Mouse (Mus musculus) liver, adult (tissue): ENCODE data around the gene Trmt11.

Source experiments
- GATA4 ChIP-seq: IDR thresholded peaks from 2 replicates; pipeline ENCODE4 v1.6.1; 2014; ENCODE audit warnings: mild to moderate bottlenecking, low read length; ENCODE audit not compliant: insufficient replicate concordance

The Trmt11 gene

DNA sequence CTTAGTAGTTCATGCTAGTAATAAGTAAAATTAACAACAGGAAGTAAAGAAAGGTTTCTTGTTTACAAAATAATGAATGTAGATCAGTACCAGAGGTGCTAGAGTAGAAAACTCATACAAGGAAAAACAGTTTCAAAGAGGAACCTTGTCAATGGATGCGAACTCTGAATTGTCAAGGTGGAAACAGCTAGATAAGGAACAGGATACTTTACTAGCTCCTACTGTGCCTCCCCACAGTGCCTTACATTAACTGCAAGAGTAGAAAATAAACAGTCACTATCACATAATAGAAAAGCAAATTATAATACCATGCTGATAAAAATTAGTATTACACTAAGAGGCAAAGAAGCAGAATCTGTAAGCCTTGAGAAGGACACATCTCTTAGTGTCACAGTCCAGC, 14.9 kb downstream of the Trmt11 start:
- TF ChIP-seq GATA4, result no peak

- TF ChIP-seq GATA4, result no peak
Observed at GRCm38 (mm10) chr10:30577670-30578280, 22.8 kb downstream of the Trmt11 start.

DNA sequence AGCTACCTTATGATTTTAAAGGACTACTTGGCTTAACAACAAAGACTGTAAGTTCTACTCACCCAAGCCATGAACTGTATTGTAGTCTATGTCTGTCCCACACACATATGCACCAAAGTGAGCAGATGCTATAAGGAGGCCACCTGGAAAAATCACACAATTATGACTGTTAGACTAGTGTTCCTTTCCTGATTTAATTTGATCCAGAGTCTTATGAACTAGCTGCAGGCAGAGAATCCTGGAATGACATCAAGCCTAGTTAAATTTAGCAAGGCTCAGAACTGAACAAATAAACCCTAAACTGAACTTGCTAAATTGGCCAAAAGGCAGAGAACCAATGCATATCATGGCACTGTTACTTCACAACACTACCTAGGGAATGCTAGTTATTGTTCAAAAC, 34.2 kb downstream of the Trmt11 start:
- no peak for TF ChIP-seq GATA4

DNA sequence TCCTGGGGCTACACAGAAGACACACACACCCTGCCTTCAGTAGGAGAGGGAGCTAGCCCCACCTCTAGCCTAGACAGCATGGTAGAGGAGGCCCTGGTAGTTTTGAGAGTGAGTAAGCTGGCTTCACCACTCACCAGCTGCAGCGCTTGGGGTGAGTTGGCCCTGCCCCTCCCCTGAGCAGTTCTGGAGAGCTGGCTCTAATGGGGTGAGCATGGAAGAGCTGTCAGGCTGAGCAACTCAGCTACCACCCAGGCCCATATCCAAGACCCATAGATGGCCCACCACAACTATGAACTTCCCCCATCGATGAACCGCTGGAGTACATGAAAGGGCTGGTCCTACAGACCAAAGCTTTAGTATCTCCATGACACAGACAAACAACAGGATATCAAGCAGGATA, 35.9 kb downstream of the Trmt11 start:
- TF ChIP-seq GATA4, result no peak

GRCm38 (mm10) chr10:30555686-30556578, 44.6 kb downstream of the Trmt11 start:
- TF ChIP-seq GATA4, result no peak

- no peak for TF ChIP-seq GATA4
Observed at GRCm38 (mm10) chr10:30552377-30552776, 48.2 kb downstream of the Trmt11 start.

GRCm38 (mm10) chr10:30549974-30550373, 50.6 kb downstream of the Trmt11 start:
- TF ChIP-seq GATA4, result no peak

DNA sequence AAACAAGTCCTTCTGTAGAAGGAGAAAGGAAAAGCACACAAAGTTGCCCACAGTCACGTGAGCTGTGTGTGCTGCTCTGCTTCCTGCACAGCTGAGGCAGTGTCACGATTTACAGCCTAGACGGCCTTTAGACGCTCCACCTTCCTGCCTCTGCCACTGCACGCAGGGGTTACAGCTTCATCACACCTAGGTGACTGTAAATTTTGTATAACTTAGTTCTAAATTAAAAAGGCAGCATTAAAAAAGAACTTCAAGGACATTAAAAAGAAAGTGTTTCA, 62.1 kb downstream of the Trmt11 start:
- no peak for TF ChIP-seq GATA4

DNA sequence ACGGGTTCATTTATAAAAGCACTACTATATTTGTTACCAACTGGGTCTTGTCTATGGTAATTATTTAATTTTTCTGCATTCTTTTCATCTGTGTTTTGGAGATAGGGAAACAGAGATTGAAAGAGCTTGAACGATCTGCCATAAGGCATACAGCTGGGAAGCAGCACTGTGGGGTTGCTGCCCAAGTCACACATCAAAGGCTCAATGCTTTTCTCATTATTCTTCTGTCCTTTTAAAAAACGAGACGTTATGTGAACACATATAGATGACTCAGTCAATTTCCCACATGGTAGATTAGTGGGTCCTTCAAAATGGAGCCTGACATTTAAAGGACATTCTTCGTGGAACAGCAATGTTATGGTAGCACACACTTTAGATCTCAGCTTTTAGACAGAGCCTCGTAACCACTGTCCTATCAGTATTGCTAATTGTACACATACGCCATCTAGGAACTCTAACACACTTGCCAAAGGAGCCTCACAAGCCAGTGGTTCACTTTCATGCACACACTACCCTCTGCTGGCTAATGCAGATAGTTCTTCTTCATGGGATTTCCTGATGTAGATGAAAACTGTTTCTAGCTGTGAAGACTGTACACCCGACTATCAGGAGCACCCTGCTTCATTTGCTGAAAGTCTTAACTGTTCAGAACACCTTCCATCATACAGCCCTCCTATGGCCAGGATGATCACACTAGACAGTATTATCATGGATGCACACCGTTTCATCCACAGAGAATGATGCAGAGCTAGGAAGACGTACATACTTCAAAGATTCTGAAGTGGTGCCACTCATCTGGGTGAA, 62.6 kb downstream of the Trmt11 start:
- no peak for TF ChIP-seq GATA4

- no peak for TF ChIP-seq GATA4
Observed at GRCm38 (mm10) chr10:30527122-30527521, 73.4 kb downstream of the Trmt11 start.

- no peak for TF ChIP-seq GATA4
Observed at GRCm38 (mm10) chr10:30521727-30522126, 78.8 kb downstream of the Trmt11 start.

DNA sequence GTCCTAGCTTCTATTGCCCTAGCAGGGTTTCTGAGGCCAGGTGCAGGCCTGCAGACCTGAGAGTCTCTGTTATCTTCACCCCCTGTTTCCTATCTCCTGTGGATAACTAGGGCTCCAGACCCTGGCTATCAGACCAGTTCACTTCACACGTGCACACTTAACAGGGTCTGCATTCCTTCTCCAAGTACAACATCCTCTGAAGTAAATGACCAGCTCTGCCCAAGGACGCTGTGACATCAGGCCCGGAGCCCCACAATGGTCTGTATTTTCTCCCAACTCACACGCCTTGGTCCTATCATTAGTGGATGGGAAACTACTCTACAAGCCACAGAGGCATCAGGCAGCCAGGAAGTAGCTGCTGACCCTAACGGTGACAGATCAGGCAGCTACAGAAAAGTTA, 81.4 kb downstream of the Trmt11 start:
- TF ChIP-seq GATA4, result no peak

DNA sequence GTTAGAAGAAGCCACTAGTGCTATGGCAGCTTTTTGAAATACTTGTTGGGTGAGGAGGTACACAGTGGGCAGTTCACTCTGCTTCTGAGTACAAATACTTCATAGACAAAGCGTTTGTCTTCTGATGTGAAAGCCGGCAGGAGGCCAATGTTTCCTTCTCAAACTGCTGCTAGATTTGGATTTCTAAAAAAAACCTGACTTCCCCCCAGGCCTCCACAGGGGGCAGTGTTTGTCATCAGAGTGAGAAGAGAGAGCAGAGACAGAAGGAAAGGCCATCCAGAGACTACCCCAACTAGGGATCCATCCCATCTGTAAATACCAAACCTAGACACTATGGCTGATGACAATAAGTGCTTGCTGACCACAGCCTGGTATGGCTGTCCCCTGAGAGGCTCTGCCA, 83.3 kb downstream of the Trmt11 start:
- no peak for TF ChIP-seq GATA4

DNA sequence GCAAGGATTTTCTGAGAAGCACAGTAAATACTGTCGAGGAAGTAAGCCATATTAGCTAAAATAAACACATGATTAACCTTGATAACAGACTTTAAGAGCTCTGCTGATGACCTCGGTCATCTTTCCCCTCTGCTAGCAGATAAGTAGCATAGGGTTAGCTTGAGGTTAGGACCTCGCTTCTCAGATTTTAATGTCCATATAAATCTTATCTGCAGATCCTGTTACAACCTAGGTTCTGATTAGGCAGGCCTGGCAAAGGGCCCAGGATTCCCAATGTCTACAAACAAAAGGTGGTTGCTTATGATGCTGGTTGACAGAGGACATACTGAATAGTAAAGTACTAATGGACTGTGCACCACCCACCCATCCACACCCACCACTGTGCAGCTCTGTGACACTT, 83.8 kb downstream of the Trmt11 start:
- TF ChIP-seq GATA4, result no peak

DNA sequence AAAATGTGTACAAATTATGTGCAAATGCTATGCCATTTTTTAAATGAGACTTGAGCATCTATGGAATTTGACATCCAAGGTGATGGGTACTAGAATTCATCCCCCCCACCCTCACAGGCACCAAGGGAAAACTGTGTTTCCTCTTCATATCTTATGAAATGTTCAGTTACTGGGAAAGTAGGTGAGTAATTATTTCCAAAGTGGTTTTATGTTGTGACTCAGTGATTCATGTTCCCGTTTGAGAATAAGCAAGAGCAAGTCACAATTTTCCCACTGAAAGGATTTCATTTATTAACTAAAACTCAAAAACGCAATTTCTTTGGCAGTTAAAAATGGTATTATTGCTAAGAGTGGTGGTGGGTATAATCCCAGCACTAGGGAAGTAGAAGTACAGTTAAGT, 95.8 kb downstream of the Trmt11 start:
- TF ChIP-seq GATA4, result no peak

DNA sequence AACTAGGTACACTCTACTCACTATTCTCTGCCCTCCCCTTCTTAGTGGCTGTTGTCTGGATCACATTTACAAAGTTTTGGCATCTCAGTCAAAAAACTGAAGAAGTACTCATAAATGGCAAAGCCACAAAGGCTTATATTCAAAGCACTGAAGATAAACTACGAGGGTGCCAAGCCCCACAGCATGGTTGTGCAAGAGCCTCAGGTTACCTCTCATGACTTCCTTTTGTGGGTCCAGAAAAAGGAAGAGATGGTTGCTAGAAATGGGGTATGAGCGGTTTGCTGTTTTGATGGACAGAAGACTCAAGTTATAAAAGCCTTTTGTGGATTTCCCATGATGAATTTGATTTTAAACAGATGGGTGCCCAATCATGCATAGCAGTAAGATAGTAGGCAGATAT, 97.4 kb downstream of the Trmt11 start:
- no peak for TF ChIP-seq GATA4

DNA sequence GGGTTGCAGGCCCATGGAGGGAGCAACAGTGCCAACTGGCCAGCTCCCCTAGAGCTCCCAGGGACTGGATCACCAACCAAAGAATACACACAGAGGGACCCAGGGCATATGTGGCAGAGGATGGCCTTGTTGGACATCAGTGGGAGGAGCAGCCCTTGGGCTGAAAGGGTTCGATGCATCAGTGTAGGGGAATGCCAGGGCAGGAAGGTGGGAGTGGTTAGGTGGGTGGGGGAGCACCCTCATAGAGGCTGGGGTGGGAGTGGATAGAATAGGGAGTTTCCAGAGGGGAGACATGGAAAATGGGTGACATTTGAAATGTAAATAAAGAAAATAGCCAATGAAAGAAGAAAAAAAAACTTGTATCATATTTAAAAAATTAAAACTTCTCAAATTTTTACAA, 97.8 kb downstream of the Trmt11 start:
- TF ChIP-seq GATA4, result no peak
